Mouse (Mus musculus) ES-E14 (cell line): ENCODE results near the gene Lpin2.

Experiments used
- CHD2 ChIP-seq: IDR thresholded peaks from 2 replicates; pipeline ENCODE4 v1.6.1; 2014; ENCODE audit warnings: mild to moderate bottlenecking, low read depth, low read length, inconsistent platforms
- ZC3H11A ChIP-seq: IDR thresholded peaks from 2 replicates; pipeline ENCODE4 v1.6.1; 2012; ENCODE audit warnings: low read depth, mild to moderate bottlenecking, inconsistent platforms, low read length, borderline replicate concordance
- ZNF384 ChIP-seq: IDR thresholded peaks from 2 replicates; pipeline ENCODE4 v1.6.1; 2012; ENCODE audit warnings: low read depth, low read length, inconsistent platforms

DNA sequence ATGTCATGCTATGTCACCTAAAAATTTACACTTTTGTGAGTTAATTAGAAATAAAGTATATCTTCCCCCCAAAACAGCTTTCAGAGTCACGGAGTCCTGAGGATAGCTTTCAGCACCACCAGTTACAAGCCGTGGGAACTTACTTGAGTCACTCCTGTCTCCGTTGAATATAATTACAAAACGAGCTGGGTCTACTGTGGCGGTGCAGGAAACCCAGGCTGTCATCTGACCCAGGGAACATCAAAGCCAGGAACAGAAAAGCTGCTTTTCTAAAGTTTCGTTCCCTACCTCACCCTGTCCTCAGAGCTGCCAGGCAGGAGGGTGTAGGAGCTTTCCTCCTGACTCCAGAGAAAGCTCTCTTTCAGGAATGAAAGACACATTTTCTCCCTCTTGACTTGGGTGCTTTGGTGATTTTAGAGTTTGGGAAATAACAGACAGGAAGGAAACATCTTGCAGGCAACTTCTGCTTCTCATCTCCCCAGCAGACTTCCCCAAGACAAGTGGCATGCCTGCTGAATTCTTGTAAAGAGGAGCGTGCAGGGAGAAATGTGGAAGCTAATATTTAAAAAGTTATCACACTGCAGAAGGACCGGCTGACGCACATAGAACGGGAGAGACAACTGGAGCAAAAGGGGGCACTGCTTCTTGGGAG is 3.7 kb upstream of the Lpin2 start:
- no peak for TF ChIP-seq CHD2
- no peak for TF ChIP-seq ZC3H11A
- no peak for TF ChIP-seq ZNF384
